Mouse (Mus musculus) heart, postnatal 0 days (tissue): ENCODE measurements around the gene Lrr1.

Experiments used
- CTCF ChIP-seq: IDR thresholded peaks from 2 replicates; pipeline ENCODE4 v1.5.1; 2016; ENCODE audit warnings: antibody characterized with exemption, control low read depth, low read depth
- EP300 ChIP-seq: IDR thresholded peaks from 2 replicates; pipeline ENCODE4 v1.6.1; 2016; ENCODE audit warnings: antibody characterized with exemption, low read depth

DNA sequence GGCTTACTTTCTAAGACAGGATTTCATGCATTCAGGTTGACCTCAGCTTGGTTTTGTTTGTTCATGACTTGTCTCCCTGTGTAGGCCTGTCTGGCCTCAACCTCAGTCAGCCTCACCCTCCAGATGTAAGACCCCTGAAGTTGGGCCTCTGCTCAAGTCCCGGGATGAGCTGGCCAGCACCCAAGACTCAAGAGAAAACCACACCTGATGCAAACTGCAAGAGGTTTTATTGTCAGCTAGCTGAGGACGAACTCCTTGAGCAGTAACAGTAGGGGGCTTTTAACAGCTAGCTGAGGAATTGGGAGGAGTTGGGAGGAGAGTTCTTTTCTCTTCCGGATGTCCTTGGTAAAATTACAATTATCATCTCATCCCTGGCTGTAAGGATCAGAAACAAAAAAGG lies 8.9 kb downstream of the Lrr1 start:
- TF ChIP-seq EP300 = no peak
- no peak for TF ChIP-seq CTCF
